Mouse (Mus musculus) 416B (cell line): Measurements from ENCODE around the gene Slc2a1.

Experiments
- DNase-seq: peaks from one replicate; pipeline ENCODE4 v3.0.0; 2011; ENCODE audit warnings: low read depth

Slc2a1 gene

DNA sequence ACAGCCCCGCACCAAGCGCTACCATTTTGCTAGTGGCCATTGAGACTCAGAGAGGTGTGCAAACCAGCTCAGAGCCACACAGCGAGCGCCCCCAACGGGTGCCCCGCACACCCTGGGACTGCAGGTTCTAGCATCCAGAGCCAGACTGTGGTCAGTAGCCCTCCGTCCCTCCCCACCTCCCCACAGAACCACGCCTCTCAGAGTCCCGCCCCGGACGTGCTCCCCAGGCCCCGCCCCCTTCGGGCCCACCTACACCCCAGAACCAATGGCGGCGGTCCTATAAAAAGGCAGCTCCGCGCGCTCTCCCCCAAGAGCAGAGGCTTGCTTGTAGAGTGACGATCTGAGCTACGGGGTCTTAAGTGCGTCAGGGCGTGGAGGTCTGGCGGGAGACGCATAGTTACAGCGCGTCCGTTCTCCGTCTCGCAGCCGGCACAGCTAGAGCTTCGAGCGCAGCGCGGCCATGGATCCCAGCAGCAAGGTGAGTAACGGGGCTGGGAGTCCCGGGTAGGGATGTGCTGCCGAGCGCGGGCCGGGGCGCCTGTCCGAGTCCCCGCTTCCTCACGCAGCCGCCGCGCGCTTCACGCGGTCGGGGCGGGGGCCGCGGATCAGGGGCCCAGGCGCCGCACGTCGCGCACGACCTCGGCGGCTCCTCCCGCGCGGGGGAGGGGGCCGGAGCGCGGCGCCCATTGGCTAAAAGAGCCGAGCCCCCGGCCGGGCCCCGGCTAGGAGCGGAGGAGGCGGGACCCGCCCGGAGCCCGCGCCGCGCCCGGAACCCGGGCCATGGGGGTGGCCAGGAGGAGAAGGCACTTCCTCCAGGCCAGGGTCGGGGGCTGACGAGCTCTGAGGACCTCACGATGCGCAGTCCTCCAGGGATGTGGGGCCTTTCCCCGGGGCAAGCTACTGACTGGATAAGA, at the start of gene Slc2a1:
Slc2a1 (plus strand) TSS at position 217 of the 914 bp plus-strand sequence.
- DNase-seq: peak; percentile 100

DNA sequence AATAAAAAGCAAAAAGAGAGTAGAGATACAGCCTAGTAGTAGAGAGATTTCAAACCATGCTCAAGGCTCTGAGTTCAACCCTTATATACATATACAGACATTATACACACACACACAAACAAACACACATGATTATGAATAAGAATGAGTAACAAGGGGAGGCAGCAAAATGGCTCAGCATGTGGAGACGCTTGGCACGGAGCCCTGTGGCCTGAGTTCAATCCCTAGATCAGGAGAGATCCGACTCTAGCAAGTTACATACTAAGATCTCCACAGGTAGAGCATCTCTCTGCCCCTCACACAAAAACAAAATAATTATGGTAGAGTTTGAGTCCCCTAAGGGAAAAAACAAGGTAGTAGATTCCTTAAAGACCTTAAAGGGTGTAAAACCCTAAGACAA, 41.7 kb upstream of the Slc2a1 start:
- DNase-seq: no peak

GRCm38 (mm10) chr4:119067204-119067603, 41.3 kb upstream of the Slc2a1 start:
- DNase-seq: peak; percentile 38

- DNase-seq: peak; percentile 76
These were observed 39.6 kb upstream of the Slc2a1 start for GRCm38 (mm10) chr4:119068918-119069317.

GRCm38 (mm10) chr4:119070181-119070580, 38.3 kb upstream of the Slc2a1 start:
- DNase-seq: no peak

GRCm38 (mm10) chr4:119070959-119071647, 37.4 kb upstream of the Slc2a1 start:
- no peak for DNase-seq

GRCm38 (mm10) chr4:119071648-119072362, 36.7 kb upstream of the Slc2a1 start:
- no peak for DNase-seq

GRCm38 (mm10) chr4:119072363-119072940, 36.1 kb upstream of the Slc2a1 start:
- no peak for DNase-seq

DNA sequence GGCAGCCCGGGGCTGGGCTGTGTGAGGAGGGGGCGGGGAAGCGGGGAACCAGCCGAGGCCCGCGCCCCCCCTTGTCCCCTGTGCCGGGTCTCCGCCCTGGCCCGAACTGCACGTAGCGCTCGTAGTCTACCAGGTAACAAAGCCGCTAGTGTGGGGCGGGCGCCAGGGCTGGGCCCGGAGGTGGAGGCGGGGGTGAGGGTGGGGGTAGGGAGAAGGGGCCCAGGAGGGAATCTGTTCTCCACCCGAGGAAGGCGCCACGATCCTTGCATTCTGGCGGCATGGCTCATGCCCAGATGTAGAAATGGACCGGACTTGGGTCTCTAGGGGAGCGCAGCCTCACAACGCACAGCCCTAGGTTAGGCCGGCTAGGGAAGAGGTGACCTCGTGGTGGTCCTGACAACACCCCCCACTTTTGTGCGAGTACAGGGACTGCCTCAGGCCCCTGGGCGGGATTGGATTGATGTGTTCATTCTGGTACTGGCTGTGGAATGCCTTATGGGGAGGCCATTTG, 35.5 kb upstream of the Slc2a1 start:
- DNase-seq: no peak

DNA sequence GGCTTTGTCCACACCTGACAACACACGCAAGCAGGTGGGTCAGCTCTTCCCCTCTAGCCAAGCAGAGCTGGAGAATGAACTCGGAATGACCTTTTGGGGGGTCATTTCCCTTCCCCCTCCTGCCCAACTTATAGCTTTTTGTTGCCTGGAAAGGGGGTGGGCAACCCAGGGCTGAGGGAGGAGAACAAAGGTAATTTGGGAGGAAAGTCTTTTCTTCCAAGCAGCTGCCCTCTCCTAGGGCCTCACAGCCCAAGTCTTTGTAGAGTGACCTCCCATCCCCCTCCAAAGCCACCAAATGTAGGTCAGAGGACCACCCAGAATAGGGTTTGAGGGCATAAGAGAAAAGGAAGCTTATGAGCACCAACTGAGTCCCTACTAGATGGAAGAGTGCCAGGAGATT, 34.9 kb upstream of the Slc2a1 start:
- no peak for DNase-seq

DNA sequence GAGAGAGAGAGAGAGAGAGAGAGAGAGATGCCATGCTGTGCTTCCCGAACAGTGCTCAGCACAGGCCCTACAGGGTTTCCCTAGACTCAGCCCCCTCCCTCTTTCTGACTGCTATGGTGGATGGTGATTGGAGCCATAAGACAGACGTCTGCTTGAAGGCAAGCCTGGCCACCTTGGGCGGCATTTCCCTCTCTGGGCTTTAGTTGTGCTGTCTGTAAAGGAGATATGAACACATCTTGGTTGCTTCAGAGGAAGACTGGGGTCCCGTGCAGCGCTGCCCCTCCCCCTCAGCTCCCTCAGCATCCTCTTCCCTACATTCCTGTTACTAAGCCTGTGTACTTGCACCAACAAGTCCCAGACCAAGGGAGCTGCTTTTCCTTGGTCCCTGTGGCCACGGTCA, 33.9 kb upstream of the Slc2a1 start:
- no peak for DNase-seq

- DNase-seq: no peak
These were observed 33.2 kb upstream of the Slc2a1 start for GRCm38 (mm10) chr4:119075273-119075672.

DNA sequence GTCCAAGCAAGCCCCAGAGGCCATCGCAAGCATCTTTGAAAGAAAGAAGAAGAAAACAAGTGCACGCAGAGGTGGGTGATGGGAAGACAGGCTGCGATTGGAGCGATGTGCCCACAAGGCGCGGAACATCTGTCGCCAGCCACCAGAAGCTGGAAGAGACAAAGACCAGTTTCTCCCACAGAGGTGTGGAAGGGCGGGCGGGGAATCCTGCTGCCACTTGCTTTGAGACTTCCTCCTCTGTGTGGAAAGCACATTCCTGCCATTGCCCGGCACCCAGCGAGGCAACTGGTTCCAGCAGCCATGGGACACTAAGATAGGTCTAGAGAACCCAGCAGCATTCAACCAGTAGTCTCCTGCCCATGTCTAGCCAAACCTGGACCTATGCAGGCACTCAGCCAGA, 32.2 kb upstream of the Slc2a1 start:
- no peak for DNase-seq

DNA sequence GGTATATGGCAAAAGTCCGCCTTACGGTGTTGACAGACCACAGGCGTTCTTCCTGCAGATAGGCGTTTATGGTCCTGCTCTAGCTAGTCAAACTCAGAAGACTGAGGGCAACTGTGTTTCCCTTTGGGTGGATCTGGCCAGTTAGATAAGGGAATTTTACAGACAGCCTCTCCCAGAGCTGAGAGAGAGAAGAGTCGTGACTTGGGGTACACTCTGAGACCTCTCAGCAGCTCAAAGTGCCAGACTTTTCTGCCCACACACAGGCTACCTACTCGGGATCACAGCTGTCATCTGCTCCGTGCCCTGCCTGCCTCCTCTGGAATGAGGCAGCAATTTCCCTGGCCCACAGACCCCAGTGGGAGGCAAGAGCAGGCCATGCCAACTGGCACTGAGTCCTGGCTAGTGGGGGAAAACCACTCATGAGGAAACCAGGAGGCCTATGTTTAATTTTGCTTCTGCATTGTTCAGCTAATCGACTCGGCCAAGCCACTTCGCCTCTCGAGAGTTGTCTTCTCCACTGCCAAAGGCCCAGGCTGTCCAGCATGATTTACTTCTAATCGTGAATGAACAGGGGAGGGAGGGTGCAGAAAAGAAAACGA, 31.3 kb upstream of the Slc2a1 start:
- peak; percentile 85 for DNase-seq

DNA sequence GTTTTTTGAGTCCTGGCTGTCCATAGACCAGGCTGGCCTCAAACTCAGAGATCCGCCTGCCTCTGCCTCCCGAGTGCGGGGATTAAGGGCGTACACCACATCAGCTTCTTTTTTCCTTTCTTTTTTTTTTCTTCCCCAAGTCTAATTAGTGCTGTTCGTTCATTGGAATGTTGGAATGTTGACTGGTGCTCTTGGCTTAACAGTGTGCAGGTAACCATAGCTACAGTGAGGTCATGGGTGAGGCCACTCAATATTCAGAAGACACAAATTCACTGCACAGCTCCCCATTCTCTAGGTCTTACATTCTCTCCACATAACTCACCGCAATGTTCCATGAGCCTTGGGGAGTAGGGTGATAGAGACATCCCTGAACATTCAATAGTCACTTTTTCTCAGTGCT, 28.6 kb upstream of the Slc2a1 start:
- DNase-seq: no peak

DNA sequence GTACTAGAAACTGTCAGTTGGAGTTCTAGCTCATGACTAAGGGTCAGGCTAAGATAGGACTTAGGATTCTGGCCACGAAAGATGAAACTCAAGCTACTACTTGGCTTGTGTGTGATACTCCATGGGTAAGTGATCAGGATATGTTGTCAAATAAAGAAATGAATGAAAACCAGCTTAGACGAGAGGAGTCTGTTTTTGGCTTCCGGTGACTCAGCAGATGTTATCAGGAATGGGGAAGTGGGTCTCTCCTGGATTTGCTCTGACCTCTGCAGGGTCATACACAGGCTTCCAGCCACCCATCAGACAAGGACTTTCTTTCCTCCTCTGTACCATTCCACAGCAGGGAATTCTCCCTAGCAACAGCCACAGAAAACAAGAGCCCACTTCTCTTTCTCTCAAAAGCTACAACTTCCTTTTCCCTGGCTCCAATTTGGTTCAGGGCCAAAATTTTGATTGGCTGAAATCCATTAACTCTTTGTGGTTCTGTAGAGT, 25.7 kb upstream of the Slc2a1 start:
- DNase-seq: peak; percentile 90

DNA sequence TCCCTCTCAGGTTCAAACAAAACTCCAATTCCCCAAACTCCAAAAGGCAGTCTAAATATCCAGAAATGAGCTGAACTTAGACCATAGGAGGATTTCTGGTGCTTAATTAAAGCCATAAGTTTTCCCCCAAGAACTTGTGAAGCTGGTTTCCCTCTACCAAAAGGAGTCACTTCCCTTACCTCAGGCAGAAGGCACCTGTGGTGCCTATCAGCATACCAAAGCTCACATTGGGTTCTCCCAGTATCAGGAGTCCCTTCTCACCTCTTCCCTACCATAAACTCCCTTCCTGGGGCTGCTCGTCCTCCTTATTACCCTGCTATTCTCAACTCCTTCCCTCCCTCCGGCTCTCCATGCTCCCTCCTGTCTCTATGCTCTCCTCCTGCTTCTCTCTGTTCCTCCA, 20.1 kb upstream of the Slc2a1 start:
- no peak for DNase-seq

- no peak for DNase-seq
These were observed 14.6 kb upstream of the Slc2a1 start for GRCm38 (mm10) chr4:119093890-119094289.

GRCm38 (mm10) chr4:119094987-119095386, 13.5 kb upstream of the Slc2a1 start:
- DNase-seq: no peak

GRCm38 (mm10) chr4:119096401-119096800, 12.1 kb upstream of the Slc2a1 start:
- DNase-seq: no peak

DNA sequence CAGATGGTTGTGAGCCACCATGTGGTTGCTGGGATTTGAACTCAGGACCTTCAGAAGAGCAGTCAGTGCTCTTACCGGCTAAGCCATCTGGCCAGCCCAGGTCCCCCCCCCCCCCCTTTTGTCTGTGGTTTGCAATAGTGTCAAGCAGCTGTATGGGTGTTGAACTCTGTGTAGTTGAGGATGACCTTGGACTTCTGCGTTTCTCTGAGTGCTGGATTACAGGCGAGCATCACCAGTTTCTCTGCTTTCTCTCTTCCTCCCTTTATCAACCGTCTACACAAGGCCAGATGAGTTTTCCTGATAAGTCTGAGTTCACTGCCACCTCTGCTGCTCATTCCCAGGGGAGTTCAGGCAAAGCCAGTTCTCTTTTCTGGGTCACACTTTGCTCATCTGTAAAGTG, 11.1 kb upstream of the Slc2a1 start:
- DNase-seq: peak; percentile 82
